Mouse (Mus musculus) kidney, embryonic 14.5 days (tissue): Measurements from ENCODE around the gene Osbpl2. TPM values are rescaled to one million over a fixed set of nuclear protein-coding genes. Genes with fewer than 3 reads are reported as not detected.

Experiments used
- ATAC-seq: fragments of 200-750 bp; cut with Nextera tagmentation; 2 replicates; pipeline ENCODE4 v1.8.0; 2017; ENCODE audit warnings: moderate number of reproducible peaks, mild to moderate bottlenecking, moderate TSS enrichment, moderate library complexity; ENCODE audit not compliant: low FRiP score, low TSS enrichment
- H3K27ac ChIP-seq: fragments of 300-500 bp; sonication (generic); 2 replicates; pipeline ENCODE4 v1.5.1; 2014; ENCODE audit warnings: low read depth, mild to moderate bottlenecking, low read length, moderate library complexity, mixed read lengths
- H3K27me3 ChIP-seq: fragments of 300-500 bp; sonication (generic); 2 replicates; pipeline ENCODE4 v1.6.1; 2014; ENCODE audit warnings: mild to moderate bottlenecking, low read length; ENCODE audit not compliant: control insufficient read depth, insufficient read depth
- H3K36me3 ChIP-seq: fragments of 300-500 bp; sonication (generic); 2 replicates; pipeline ENCODE4 v1.6.1; 2014; ENCODE audit warnings: low read length, mixed read lengths; ENCODE audit not compliant: control insufficient read depth, insufficient read depth
- H3K4me1 ChIP-seq: fragments of 300-500 bp; sonication (generic); 2 replicates; pipeline ENCODE4 v1.6.1; 2014; ENCODE audit warnings: low read length, mixed read lengths; ENCODE audit not compliant: control insufficient read depth, insufficient read depth
- H3K4me2 ChIP-seq: fragments of 300-500 bp; sonication (generic); replicated peaks from 2 replicates; pipeline ENCODE4 v1.6.1; 2014; ENCODE audit warnings: low read depth, mild to moderate bottlenecking, low read length
- H3K4me3 ChIP-seq: fragments of 300-500 bp; sonication (generic); 2 replicates; pipeline ENCODE4 v1.5.1; 2014; ENCODE audit warnings: mild to moderate bottlenecking, low read length
- H3K9ac ChIP-seq: fragments of 300-500 bp; sonication (generic); 2 replicates; pipeline ENCODE4 v1.6.1; 2014; ENCODE audit warnings: low read depth, mild to moderate bottlenecking, low read length, moderate library complexity
- H3K9me3 ChIP-seq: fragments of 300-500 bp; sonication (generic); 2 replicates; pipeline ENCODE4 v1.6.1; 2016; ENCODE audit warnings: low read length; ENCODE audit not compliant: control insufficient read depth
- WGBS: fragments of 180-500 bp; shearing (Covaris S2); extraction: QIAGEN DNeasy Blood & Tissue Kit; methylation state at CpG from one replicate; pipeline ENCODE4 v1.1.7; 2014; 5-methylcytosine and 5-hydroxymethylcytosine counted together
- polyA plus RNA-seq: library from polyadenylated mRNA; unstranded; fragments of >200 nt; fragmentation: Nextera tagmentation; extraction: Ambion mirVana; gene quantifications from 2 replicates; pipeline ENCODE4 v1.2.1, GENCODE M21; 2014

Osbpl2 gene
- polyA plus RNA-seq, 1 experiment from 2014 or later: 34.4 TPM

GRCm38 (mm10) chr2:180103151-180103977 is 15.7 kb upstream of the Osbpl2 start:
- H3K27me3 ChIP-seq: peaks cover 77% of the 10 kb centered on the region
- no peak overlapping the region for H3K27ac ChIP-seq
- H3K4me3 ChIP-seq: peak overlapping the region; percentile 50
- H3K36me3 ChIP-seq: no peaks in the 10 kb centered on the region
- no peak for ATAC-seq
- peak overlapping the region; percentile 99 for H3K4me2 ChIP-seq
- no peaks in the 10 kb centered on the region for H3K9me3 ChIP-seq
- H3K4me1 ChIP-seq: peaks cover 7% of the 10 kb centered on the region; the same call in 1 of the 2 replicates
- peak overlapping the region; percentile 34; the same call in 1 of the 2 replicates for H3K9ac ChIP-seq
- under 1% methylated on average over 52 of the region's 57 CpGs for WGBS

GRCm38 (mm10) chr2:180103978-180104658 is 15.0 kb upstream of the Osbpl2 start, which contains the start of gene Hrh3:
TSS of gene Hrh3 (minus strand) at chr2:180104488.
- Histone ChIP-seq H3K27ac (no peak within 1 kb of the TSS), H3K4me3 (peak within 1 kb of the TSS; percentile 50), H3K9ac (peak within 1 kb of the TSS; percentile 34; the same call in 1 of the 2 replicates), H3K4me1 (peaks cover 7% of the 10 kb centered on the region; the same call in 1 of the 2 replicates), H3K4me2 (peak within 1 kb of the TSS; percentile 99), H3K27me3 (peaks cover 70% of the 10 kb centered on the region), H3K36me3 (no peaks in the 10 kb centered on the region), H3K9me3 (no peaks in the 10 kb centered on the region)
- WGBS: under 1% methylated on average over 75 of the region's 87 CpGs
- ATAC-seq: peak; percentile 86

- WGBS: 9% methylated on average over 24 of the region's 24 CpGs
- Histone ChIP-seq H3K27me3 (peaks cover 64% of the 10 kb centered on the region), H3K4me1 (peaks cover 7% of the 10 kb centered on the region; the same call in 1 of the 2 replicates), H3K36me3 (no peaks in the 10 kb centered on the region), H3K9ac (no peak overlapping the region), H3K27ac (no peak overlapping the region), H3K4me3 (peak overlapping the region; percentile 50), H3K9me3 (no peaks in the 10 kb centered on the region), H3K4me2 (peak overlapping the region; percentile 99)
- peak; percentile 3; the same call in 1 of the 2 replicates for ATAC-seq
Observed at GRCm38 (mm10) chr2:180104659-180105377, 14.3 kb upstream of the Osbpl2 start.

- Histone ChIP-seq H3K9ac (no peak overlapping the region), H3K36me3 (no peaks in the 10 kb centered on the region), H3K4me2 (no peak overlapping the region), H3K4me3 (no peak overlapping the region), H3K4me1 (peaks cover 7% of the 10 kb centered on the region; the same call in 1 of the 2 replicates), H3K27me3 (peaks cover 56% of the 10 kb centered on the region), H3K27ac (no peak overlapping the region), H3K9me3 (no peaks in the 10 kb centered on the region)
- no peak for ATAC-seq
- 33% methylated on average over 8 of the region's 8 CpGs for WGBS
Observed at GRCm38 (mm10) chr2:180105441-180106190, 13.5 kb upstream of the Osbpl2 start.

GRCm38 (mm10) chr2:180107081-180107480 is 12.0 kb upstream of the Osbpl2 start:
- 70% methylated on average over 4 of the region's 4 CpGs for WGBS
- Histone ChIP-seq H3K27me3 (peaks cover 42% of the 10 kb centered on the region), H3K36me3 (no peaks in the 10 kb centered on the region), H3K27ac (no peak overlapping the region), H3K4me1 (peaks cover 7% of the 10 kb centered on the region; the same call in 1 of the 2 replicates), H3K9me3 (no peaks in the 10 kb centered on the region), H3K4me2 (no peak overlapping the region), H3K9ac (no peak overlapping the region), H3K4me3 (no peak overlapping the region)
- ATAC-seq: no peak

GRCm38 (mm10) chr2:180108285-180108684 is 10.8 kb upstream of the Osbpl2 start:
- peaks cover 7% of the 10 kb centered on the region; the same call in 1 of the 2 replicates for H3K4me1 ChIP-seq
- ATAC-seq: no peak
- H3K27ac ChIP-seq: no peak overlapping the region
- H3K36me3 ChIP-seq: no peaks in the 10 kb centered on the region
- no peak overlapping the region for H3K4me2 ChIP-seq
- H3K4me3 ChIP-seq: no peak overlapping the region
- H3K27me3 ChIP-seq: peaks cover 30% of the 10 kb centered on the region
- no peak overlapping the region for H3K9ac ChIP-seq
- H3K9me3 ChIP-seq: no peaks in the 10 kb centered on the region
- 57% methylated on average over 6 of the region's 6 CpGs for WGBS

- peaks cover 11% of the 10 kb centered on the region for H3K4me1 ChIP-seq
- ATAC-seq: no peak
- H3K27me3 ChIP-seq: no peaks in the 10 kb centered on the region
- H3K36me3 ChIP-seq: no peaks in the 10 kb centered on the region
- WGBS: 56% methylated on average over 17 of the region's 17 CpGs
- no peak overlapping the region for H3K4me2 ChIP-seq
- H3K4me3 ChIP-seq: no peak overlapping the region
- no peaks in the 10 kb centered on the region for H3K9me3 ChIP-seq
- H3K9ac ChIP-seq: no peak overlapping the region
- no peak overlapping the region for H3K27ac ChIP-seq
Observed at GRCm38 (mm10) chr2:180113909-180114890, 4.9 kb upstream of the Osbpl2 start.
